Mouse (Mus musculus): ENCODE data around the gene Zmat5. TPM values are rescaled to one million over a fixed set of nuclear protein-coding genes. Genes with fewer than 3 reads are reported as not detected.
"Not testable (repeated sequence)": the region's sequence is repeated elsewhere in the genome, so short reads cannot be mapped to it uniquely, and the experiment has no call there.

Gene Zmat5
- total RNA-seq, 2 experiments from 2014 or later: 32.4 to 34.4 TPM

DNA sequence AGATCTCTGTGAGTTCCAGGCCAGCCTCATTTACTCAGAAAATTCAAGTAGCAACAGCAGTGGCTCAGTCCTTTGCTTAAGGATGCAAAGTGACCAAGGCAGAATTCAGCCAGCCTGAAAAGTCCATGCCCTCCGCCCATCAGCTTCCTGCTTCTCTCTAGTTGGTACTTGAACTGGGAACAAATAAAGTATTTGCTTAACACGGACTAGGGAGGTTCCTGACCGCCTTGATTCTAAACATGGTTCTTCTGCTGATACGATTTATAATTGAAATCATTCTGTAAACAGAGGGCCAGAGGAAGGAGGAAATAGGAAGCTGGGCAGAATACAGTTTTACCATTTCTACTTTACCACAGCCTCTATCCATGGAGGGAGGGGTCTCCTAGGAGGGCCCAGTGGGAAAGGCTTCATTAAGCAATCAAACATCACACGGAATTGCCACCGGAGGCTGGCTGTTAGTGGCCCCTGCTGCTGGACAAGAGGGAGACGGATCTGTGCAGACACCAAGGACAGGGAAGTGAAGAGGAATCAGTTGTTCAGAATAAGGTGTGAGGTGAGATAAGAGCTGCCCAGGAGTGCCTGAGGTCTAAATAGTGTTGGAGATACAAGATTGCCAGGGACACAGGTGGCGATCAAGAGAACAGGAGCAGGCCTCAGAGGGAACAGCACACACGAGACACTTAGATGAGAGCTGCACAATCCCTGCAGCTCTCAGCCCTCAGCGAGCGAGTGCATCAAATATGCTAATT is 15.7 kb upstream of the Zmat5 start:
- no peak for DNase-seq (ENCODE audit: low spot score in 2 of 2)

DNA sequence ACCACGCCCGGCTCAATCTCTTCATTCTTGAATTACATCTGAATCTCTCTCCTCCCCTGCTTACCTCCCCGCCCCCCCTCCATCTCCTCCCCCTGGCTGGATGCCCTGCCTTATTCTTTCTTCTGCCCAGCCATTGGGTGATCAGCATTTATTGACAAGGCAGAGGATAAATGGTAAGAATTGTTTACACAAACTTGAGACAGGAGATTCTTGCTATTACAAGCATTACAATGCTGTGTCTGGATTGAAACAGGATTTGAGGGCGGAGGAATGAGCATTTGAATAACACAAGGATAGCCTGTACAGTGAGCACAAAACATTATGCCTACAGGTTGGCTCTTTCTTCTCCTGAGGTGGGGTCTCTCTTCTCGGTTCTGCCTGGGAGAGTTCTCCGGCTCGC is 14.1 kb upstream of the Zmat5 start:
- no peak for DNase-seq (ENCODE audit: low spot score in 2 of 2)

DNA sequence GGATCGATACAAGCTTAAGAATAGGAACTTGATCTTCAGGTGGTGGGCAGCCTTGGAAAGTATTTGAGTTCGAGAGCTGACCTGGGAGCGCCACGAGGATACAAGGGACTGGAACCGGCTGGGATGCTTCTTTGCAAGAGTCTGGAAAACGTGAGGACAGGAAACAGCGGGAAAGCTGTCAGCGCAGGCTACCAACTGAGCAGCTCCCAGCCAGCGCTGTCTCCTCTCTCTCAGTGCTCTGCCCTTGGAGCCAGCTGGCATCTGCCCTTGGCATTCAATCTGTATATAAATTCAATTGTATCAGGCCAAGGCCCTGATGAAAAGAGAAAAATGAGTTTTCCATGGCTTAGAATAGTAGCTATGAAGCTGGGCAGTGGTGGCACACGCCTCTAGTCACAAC is 13.3 kb upstream of the Zmat5 start:
- peak in 1 of 2 experiments; percentile 59 for DNase-seq (ENCODE audit: low spot score in 2 of 2)

DNA sequence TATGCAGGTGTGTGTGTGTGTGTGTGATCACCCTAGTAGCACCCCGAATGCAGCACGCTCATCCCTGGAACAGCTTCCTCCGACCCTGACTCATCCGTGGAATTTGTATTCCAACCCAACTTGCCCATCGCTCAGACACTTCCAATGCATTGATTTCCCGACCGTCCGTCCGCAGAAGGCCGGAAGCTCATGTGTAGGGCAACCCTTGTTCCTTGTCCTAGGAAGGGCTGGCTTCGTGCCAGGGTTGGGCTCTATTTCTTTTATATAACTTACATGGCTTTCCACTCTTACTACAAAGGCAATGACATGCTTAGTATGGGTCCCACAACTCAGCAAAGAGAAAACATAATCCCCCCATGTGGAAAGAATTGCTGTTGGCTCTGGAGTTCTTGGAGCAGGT is 12.3 kb upstream of the Zmat5 start:
- no peak for DNase-seq (ENCODE audit: low spot score in 2 of 2)

GRCm38 (mm10) chr11:4697043-4697983 is 7.2 kb upstream of the Zmat5 start:
- peak; percentile 75 to 88 for DNase-seq (ENCODE audit: low spot score in 2 of 2)

DNA sequence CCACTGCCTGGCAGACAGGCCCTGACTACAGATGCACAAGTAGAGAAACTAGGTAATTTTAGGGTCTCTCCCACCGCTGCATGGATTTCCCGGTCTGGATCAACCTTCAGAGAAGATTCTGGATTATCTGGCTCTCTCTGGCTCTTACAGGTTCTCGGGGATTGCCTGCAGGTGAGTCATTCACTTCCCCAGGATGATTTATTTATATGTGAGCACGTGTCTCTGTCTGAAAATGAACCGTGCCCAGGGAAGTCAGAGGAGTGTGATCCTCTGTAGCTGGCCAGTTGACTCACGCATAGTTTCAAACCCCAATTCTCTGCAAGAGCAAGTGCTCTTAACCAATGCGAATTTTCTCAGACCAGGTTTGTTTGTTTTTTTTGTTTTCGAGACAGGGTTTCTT is 3.8 kb upstream of the Zmat5 start:
- DNase-seq (ENCODE audit: low spot score in 2 of 2): no peak

DNA sequence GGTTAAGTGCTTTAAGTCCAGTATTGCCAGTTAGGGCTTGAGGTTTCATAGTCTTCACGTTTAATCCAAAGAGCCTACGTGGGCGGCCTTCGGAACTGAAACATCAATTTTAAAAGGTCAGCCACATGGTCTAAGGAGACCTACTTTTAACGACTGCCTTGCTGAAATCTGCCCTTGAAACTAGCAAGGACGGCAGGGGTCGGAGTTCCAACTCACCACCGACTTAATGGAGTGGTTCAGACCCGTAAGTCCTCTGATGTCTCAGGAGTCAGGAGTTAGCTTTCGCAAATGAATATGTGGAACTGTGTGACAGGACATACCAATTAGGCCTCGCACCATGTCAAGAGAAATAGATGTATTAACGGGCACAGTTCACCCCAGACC is 798 bp upstream of the Zmat5 start:
- no peak for DNase-seq (ENCODE audit: low spot score in 2 of 2)

- no peak for DNase-seq (ENCODE audit: low spot score in 2 of 2)
These were observed 700 bp downstream of the Zmat5 start for GRCm38 (mm10) chr11:4705178-4705577.

DNA sequence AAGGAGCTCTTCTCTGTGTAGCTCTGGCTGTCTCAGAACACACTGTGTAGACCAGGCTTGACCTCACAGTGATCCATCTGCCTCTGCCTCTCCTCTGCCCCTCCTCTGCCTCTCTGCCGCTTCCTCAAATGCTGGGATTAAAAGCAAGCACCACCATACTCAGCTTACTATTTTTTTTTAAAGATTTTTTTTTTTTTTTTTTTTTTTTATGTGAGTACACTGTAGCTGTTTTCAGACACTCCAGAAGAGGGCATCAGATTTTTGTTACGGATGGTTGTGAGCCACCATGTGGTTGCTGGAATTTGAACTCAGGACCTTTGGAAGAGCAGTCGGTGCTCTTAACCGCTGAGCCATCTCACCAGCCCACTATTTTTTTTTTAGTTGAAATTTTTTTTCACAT is 5.7 kb downstream of the Zmat5 start:
- not testable (repeated sequence) for DNase-seq (ENCODE audit: low spot score in 2 of 2)

DNA sequence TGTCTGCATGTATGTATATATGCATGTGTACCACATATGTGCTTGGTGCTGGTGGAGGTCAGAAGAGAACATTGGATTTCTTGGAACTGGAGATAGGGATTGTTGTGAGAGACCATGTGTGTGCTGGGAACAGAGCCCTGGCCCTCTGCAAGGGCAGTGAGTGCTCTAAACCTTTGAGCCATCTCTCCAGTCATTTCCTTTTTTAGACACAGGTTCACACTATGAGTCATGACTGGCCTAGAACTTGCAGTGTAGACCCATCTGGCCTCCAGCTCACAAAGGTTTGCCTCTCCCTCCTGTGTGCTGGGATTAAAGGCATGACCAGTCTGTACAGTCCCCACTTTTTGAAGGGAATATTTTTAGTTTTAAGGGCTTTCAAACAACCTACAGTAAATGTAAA is 8.3 kb downstream of the Zmat5 start:
- DNase-seq (ENCODE audit: low spot score in 2 of 2): no peak

- DNase-seq (ENCODE audit: low spot score in 2 of 2): no peak
These were observed 10.2 kb downstream of the Zmat5 start for GRCm38 (mm10) chr11:4714727-4715126.

- no peak for DNase-seq (ENCODE audit: low spot score in 2 of 2)
These were observed 11.1 kb downstream of the Zmat5 start for GRCm38 (mm10) chr11:4715596-4715995.

GRCm38 (mm10) chr11:4716530-4717236 is 12.2 kb downstream of the Zmat5 start:
- no peak for DNase-seq (ENCODE audit: low spot score in 2 of 2)

DNA sequence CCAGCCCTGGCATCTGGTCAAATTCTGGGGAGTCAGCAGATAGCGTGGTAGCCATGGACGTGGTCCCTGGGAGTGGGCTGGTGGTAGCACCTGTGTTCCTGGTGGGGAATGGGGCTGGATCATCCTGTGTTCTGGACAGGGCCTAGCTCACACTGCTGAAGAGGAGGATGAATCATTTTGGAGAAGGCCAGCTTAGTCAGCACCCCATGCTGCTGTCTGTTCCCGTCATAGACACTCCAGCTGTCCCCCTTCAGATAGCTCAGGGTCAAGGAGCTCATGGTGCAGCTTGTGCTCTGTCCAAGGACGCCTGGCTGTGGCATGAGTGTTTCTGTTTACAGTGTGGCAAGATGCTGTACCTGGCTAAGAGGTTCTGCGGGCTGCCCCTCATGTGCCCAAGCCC is 14.1 kb downstream of the Zmat5 start:
- DNase-seq (ENCODE audit: low spot score in 2 of 2): no peak

GRCm38 (mm10) chr11:4719961-4720360 is 15.5 kb downstream of the Zmat5 start:
- no peak for DNase-seq (ENCODE audit: low spot score in 2 of 2)

DNA sequence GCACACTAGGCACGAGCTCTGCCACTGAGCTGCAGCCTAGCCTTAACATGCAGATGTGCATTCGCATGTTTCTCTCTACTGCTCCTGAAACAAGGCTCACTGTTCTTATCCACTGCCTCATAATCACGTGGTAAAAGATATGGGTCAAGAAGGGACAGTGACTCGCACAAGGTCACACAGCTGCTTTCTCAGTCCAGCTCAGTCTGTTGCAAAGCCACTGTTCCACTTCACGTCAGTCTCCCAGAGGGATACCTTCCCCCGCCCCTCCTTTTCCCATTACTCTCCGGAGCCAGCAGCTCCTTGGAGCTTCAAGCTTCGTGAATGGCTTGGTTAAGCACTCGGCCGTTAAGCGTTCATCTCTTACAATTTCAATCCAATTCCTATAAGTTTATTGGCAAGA is 15.9 kb downstream of the Zmat5 start:
- DNase-seq (ENCODE audit: low spot score in 2 of 2): no peak

- no peak for DNase-seq (ENCODE audit: low spot score in 2 of 2)
These were observed 16.6 kb downstream of the Zmat5 start for GRCm38 (mm10) chr11:4720900-4721580.

DNA sequence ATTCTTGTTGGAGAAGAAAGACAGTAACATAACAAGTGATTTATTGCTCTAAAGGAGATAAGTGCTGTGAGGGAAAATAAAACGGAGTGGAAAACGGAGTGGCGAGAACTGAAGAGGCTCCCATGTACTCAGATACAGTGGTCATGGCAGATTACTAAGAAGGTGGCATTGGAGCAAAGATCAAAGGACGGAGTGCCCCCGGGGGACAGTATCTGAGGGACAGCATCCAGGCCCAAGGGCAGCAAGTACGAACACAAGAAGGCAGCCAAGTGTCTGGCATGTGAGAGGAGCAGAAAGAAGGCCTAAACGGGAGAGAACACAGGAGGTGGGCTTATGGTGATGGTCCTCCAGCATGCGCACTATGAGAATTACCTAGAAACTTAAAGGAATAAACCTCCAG is 17.2 kb downstream of the Zmat5 start:
- no peak for DNase-seq (ENCODE audit: low spot score in 2 of 2)

GRCm38 (mm10) chr11:4729603-4730002 is 25.1 kb downstream of the Zmat5 start:
- no peak for DNase-seq (ENCODE audit: low spot score in 2 of 2)

DNA sequence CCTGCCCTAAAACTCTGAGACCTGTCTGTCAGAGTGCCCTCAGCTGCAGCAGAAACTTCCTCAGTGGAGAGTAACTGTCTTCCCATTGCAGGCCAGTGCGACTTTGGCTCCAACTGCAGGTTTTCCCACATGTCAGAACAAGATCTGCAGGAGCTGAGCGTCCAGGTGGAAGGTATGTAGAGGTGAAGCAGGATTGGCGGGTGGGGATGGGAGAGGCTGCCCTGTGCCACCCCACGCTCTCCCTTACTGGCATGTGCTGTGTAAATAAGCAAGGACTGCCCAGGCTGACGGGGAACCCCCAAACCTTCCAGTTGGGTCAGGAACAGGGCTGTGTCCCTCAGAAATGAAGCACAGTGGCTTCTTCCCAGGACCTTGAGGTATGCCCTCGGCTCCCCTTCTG is 25.6 kb downstream of the Zmat5 start:
- DNase-seq (ENCODE audit: low spot score in 2 of 2): no peak

DNA sequence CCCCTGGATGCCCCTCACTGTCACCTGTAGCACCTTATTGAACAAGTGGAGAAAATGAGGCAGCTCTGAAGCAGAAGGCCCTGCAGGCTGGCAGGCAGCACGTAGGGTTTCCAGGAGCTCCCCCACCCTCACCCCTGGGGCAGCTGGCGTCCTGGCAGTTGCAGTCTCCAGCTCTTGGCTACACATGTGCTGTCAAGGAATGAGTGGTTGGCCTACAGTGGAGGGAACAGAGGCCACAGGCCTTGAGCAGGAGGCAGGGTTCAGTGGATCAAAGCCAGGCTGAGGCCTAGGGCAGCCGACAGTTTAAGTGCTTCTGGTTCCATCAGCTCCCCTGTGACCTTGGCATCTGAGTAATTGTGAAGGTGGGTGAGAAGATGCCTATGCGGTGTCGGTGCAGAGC is 26.4 kb downstream of the Zmat5 start:
- no peak for DNase-seq (ENCODE audit: low spot score in 2 of 2)

Data from layer of hippocampus, adult 18-20 months (tissue).